Mouse (Mus musculus): ENCODE measurements around the gene Enpp1. TPM values are rescaled to one million over a fixed set of nuclear protein-coding genes. Genes with fewer than 3 reads are reported as not detected.

Gene Enpp1
- total RNA-seq (2023): 1 to 10 TPM in 1 of 2 experiments, under 1 TPM in 1; 0.68 to 1.1 TPM

GRCm38 (mm10) chr10:24711480-24712366 is at the start of gene Enpp1:
Enpp1 (minus strand) TSS chr10:24712159.

DNA sequence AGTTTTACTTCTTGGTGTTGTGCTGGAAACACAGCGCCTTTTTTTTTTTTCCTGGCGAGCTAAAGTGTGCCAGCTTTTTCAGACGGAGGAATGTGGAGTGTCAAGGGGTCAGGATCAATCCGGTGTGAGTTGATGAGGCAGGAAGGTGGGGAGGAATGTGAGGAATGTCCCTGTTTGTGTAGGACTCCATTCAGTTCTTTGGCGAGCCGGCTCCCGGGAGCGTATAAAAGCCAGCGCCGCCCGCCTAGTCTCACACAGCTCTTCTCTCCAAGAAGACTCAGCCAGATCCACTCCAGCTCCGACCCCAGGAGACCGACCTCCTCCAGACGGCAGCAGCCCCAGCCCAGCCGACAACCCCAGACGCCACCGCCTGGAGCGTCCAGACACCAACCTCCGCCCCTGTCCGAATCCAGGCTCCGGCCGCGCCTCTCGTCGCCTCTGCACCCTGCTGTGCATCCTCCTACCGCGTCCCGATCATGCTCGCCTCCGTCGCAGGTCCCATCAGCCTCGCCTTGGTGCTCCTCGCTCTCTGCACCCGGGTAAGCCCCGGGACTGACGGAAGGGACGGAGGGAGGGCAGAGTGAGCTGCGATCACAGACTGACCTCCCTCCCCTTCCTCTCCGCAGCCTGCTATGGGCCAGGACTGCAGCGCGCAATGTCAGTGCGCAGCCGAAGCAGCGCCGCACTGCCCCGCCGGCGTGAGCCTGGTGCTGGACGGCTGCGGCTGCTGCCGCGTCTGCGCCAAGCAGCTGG is 116.5 kb downstream of the Enpp1 start, which contains the start of gene Ccn2:
Ccn2 (plus strand) TSS at position 193 of the 753 bp plus-strand sequence.

Other genes with a start within 250 kb of the Enpp1 start
- under 1 TPM; 0.31 to 0.47 TPM for gene Ccn2, start 116.7 kb downstream of the Enpp1 start, total RNA-seq (2023)
- under 1 TPM; 0.09 to 0.27 TPM for gene Enpp3, start 130.7 kb upstream of the Enpp1 start, total RNA-seq (2023)
- gene Med23, start 157.8 kb upstream of the Enpp1 start, total RNA-seq (2023): 10 to 100 TPM; 20.9 to 24.1 TPM
- under 1 TPM in 1 of 2 experiments, not detected in 1; 0.66 TPM for gene Arg1, start 215.3 kb upstream of the Enpp1 start, total RNA-seq (2023)

All from neutrophil, adult 59 days (primary cell).